Mouse (Mus musculus) myocyte (in vitro differentiated cells): Measurements from ENCODE around the gene Pld1.

Source experiments
- E2F4 ChIP-seq: IDR thresholded peaks from one replicate; pipeline ENCODE4 v1.6.1; 2011; ENCODE audit warnings: mild to moderate bottlenecking, control low read depth, moderate library complexity; ENCODE audit not compliant: insufficient read depth
- MAX ChIP-seq: IDR thresholded peaks from one replicate; pipeline ENCODE4 v1.6.1; 2011; ENCODE audit warnings: low read depth, mild to moderate bottlenecking, control low read depth
- MYOD1 ChIP-seq, 3 experiments: IDR thresholded peaks; one replicate each; pipeline ENCODE4 v1.6.1; 2011; ENCODE audit warnings: control low read depth in 2 of 3, low read depth in 2 of 3, mild to moderate bottlenecking in 2 of 3, moderate library complexity in 1 of 3; ENCODE audit not compliant: insufficient read length in 2 of 3, control insufficient read depth in 1 of 3
- POLR2A ChIP-seq: IDR thresholded peaks from one replicate; pipeline ENCODE4 v1.6.1; 2011; ENCODE audit warnings: low read depth, mild to moderate bottlenecking, control low read depth, moderate library complexity; ENCODE audit not compliant: insufficient read length

DNA sequence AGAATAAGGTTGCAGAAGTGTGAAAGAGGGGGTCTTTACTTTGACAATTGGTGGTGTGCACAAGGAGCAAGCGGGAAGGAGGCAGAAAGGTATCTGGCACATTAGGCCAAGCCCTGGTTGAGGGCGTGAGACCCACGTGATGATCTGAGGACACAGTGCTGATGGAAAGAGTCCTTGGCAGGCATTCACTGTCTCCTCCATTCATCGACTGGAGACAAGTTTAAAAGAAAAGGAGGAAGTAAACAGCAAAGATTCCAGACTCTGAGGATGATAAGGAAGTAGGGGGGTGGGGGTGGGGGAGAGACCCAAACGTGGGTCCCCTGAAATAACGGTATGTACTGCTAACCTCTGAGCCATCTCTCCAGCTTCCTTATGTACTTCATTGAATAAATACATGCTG, 142.5 kb downstream of the Pld1 start:
- TF ChIP-seq E2F4 (no peak), MYOD1 (IDR thresholded peaks at IDR 0.05; ENCODE audit: control insufficient read depth in 1 of 3, insufficient read length in 2 of 3, low read depth in 2 of 3) (no peak), POLR2A (no peak), MAX (no peak)
